Mouse (Mus musculus) adrenal gland, adult 18-20 months (tissue): Measurements from ENCODE around the gene Rpl13a. TPM values are rescaled to one million over a fixed set of nuclear protein-coding genes. Genes with fewer than 3 reads are reported as not detected.
"Not testable (repeated sequence)": the region's sequence is repeated elsewhere in the genome, so short reads cannot be mapped to it uniquely, and the experiment has no call there.

ENCODE experiments used
- DNase-seq, 2 experiments: peaks; one replicate each; pipeline ENCODE4 v3.0.0; 2021 to 2022; ENCODE audit warnings: low spot score in 2 of 2
- total RNA-seq, 2 experiments: library from RNA; stranded (reverse); gene quantifications; 1 replicate in 1 of 2; 2 replicates in 1 of 2; pipeline ENCODE4 v1.2.3; 2021

Rpl13a gene
- total RNA-seq, 2 experiments from 2014 or later = 1,445 to 1,619 TPM

DNA sequence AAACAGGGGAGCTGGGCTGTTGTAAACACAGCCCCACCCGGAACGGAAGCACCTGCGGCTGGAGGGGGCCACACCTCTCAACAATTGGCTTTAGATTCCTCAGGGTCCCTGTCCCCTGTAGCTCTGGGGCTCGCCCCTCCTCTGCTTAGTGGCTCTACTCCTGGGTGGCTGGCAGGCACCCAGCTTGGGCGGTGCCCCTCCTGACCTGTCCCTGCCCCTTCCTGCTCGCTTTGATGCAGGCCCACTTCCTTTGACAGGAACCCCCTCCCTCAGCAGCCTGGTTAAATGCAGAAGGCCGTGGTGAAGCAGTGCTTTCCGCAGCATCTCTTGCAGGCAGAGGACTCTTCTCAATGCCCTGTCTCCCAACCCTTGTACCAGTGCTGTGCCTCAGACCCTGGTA, 7.2 kb downstream of the Rpl13a start:
- DNase-seq = peak in 1 of 2 experiments; percentile 44

DNA sequence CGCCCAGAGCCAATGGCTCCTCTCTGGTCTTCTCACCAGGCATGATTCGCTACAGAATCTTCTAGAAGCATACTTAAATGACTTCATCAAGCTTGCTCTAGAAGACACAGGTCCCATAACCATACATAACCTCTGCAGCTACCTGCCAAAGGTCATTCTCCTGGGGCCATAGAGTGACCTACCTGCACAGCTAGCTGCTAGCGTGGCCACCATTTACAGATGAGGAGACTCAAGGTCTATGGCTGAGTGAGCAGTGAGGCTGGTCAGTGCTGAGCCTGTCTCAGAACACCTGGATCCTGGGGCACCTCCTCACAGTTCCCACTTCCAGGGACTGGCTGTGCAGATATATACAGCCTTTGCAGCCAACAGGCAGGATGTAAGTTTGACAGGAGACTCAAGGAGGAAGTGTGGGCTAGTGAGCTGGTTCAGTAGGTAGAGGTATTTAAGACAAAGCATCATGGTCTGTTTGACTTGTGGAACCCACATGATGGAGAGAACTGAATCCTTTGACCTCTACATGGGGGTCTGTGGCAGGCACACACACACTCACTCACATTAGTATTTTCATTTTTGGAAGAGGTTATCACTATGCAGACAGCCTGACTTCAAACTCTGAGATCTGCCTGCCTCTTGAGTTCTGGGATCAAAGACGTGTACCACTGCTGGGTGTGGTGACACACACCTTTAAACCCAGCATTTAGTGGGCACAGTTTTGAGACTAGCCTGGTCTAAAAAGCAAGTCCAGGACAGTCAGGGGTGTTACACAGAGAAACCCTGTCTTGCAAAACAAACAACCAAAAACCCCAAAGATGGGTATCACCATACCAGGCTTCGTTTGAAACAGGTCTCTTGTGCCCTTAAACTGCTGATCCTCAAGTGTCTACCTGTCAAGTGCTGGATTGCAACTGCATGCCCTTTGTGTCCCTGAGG, 8.5 kb downstream of the Rpl13a start:
- DNase-seq = no peak

DNA sequence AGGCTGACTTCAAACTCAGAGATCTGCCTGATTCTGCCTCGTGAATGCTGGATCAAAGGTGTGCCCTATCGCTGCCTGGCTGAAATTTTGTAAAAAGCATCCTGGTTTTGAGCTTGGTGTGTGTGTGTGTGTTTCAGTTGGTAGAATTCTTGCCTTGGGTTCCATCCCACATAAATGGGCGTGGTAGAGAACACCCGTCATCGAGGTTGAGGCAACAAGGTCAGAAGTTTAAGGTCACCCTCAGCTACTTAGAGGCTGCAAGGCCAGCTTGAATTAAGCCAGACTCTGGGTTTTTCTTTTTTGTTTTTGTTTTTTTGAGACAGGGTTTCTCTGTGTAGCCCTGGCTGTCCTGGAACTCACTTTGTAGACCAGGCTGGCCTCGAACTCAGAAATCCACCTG, 10.2 kb downstream of the Rpl13a start:
- no peak for DNase-seq

DNA sequence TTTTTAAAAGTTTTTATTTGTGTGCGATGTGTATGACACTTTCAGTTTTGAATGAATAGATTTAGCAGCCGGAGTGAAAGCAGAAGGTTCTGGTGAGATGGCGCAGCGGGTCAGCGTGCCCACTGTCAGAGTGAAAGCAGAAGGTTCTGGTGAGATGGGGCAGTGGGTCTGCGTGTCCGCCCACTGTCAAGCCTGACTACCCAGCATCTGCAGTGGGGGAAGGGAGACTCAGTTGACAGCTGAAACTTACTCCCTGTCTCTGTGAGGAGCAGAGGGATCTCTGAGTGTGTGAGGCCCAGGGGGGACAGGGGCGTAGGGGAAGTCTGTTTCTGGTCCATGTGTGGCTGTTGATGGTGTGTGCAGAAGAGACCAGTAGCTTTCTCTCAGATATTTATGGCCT, 11.0 kb downstream of the Rpl13a start:
- no peak for DNase-seq

DNA sequence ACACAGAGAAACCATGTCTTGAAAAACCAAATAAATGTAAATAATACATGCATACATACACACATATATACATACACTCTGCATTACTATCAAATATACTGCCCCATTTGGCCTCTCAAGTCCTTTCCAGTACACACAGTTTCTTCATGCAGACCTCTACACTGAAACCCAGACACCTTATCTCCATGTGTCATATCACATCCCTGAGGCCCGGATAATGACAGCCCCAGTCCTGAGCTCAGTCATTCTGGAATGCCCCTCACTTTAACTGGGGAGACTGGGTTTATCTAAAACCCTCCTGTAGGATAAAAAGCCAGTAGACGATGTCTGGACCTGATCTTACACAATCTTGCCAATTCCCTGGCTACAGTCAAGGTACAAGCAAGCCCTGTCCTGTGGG, 15.1 kb downstream of the Rpl13a start:
- no peak for DNase-seq

DNA sequence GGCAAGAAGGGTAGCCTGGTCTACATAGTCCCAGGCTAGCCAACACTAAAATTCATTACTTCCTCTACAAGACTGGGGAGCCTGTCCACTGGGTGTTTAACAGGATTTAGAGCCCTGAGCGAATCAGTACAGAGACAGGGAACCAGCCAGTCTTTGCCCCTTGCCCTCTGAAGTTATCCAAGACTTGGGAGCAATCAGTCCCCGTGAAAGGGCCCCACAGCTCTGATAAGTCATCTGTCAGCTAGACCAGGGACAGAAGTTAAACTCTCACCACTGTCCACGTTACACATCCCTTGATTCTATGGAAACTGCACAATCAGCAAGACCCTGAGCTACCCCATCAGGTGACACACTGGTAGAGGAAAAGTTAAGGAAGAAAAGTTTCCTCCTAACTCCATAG, 16.0 kb downstream of the Rpl13a start:
- DNase-seq = no peak

DNA sequence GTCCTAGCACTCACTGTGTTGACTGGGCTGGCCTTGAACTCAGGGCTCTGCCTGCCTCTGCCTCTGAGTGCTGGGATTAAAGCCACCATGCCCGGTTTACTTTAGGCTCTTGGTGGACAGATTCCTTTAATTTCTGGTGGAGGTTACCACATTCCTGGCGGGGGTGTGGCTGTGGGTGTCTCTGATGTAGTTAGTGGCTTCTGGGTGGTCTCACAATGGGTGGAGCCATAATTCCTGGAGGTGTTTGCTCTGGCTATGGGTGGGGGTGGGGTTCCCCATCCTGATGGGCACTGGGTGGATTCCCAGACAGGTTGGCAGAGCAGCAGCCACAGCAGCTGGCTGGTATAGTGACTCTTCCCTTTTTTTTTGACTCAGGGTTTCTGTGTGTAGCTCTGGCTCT, 16.6 kb downstream of the Rpl13a start:
- DNase-seq = no peak

DNA sequence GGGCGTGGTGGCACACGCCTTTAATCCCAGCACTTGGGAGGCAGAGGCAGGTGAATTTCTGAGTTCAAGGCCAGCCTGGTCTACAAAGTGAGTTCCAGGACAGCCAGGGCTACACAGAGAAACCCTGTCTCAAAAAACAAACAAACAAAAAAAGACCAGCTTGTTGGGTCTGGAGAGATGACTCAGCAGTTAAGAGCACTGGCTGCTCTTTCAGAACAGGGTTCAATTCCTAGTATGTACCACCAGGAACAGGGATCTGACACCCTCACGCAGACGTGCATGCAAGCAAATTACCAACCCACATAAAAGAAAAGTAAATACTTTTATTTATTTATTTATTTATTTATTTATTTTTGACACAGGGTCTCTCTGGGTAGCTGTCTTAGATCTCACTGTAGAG, 18.5 kb downstream of the Rpl13a start:
- DNase-seq = not testable (repeated sequence)

DNA sequence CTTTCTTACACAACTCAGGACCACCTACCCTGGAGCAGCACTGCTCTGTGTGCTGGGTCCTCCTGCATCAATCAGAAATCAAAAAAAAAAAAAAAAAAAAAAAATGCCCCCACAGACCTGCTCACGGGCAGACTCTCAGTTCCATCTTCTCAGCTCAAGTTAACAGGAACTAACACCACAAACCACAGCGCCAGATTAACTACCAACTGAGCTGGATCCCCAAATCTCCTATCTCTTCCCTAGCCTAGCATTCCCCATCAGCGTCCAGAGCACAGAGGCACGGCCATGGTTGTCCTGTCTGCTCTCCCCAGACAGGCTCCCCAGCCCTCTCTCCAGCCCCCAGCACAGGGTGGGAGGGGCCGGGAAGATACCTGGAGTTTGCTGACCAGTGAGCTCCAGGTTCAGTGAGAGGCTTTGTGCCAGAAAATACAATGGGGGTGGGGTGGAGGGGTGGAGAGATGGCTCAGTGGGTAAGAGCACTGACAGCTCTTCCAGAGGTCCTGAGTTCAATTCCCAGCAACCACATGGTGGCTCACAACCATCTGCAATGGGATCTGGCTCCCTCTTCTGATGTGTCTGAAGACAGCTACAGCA, 21.4 kb downstream of the Rpl13a start:
- no peak for DNase-seq

DNA sequence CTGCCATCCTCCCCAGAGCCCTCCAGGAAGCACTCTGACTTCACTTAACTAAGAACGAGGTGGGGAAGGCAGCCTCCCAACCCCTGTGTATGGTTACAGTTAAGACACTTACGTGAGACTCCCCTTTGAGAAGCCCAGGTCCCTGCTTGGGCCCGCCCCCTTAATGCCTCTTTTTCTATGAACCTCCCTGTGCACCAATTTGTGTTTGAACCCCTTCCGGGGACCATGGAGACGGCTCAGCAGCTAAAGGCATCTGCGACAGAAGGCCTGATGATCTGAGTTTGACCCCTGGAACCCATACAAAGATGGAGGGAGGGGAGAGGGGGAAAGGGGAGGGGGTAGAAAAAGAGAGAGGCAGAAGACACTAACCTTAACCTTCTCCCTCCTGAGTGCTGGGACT, 22.1 kb downstream of the Rpl13a start:
- DNase-seq = no peak

DNA sequence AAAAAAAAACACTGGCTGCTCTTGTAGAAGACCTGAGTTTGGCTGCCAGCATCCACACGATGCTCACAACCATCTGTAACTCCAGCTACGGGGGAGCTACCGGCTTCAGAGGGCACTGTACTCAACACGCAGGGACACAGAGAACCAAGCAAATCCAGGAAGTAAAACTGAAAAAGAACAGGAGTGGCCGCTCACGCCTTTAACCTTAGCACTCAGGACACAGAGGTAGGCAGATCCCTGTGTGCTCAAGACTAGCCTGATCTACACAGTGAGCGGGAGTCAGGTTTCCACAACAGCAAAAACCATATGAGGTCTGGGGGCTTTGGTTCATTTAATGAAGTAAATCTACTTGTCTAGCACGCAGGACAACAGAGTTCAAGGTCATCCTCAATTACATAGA, 23.1 kb downstream of the Rpl13a start:
- no peak for DNase-seq

DNA sequence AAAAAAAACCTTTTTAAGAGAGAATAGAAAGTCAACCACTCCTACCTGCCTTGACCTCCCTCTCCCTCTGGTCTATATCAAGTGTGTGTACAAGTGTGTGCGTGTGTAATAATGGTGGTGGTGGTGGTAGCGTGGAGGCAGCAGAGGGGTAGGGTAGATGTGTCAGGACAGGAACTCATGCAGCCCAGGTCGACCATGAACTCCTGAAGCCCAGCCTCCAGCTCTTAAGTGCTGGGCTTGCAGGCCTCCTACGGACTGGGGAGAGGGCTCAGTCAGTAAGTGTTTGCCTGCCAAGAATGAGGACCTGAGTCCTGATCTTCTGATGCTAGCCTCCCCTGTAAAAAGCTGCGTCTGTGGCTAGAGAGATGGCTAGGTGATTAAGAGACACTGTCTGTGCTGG, 23.6 kb downstream of the Rpl13a start:
- DNase-seq = no peak

DNA sequence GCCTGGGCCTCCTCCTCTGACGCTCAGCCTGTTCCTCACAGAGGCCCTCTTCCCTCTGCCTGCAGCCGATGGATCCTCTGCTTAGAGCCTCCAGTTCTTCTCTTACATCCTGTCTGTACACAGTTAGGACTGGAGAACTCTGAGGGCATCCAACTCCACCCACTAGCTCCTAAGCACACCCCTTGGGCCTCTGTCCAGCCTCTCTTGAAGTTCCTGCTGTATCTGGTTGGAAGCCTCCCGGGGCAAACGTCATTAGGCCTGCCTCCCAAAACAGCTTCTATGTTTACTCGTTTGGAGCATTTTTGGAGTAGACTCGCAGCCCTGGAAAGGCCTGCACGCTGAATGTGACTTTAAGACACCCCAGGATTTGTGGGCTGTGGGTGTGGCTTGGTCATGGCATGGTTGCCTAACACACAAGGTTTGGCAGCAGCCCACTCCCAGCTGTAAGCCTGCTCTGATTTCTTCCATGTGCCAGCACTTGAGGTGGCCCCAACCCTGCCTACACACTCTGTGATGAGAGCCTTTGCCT, 24.8 kb downstream of the Rpl13a start, which contains the start of gene Fcgrt:
Gene Fcgrt (minus strand): TSS at position 200 of the 529 bp plus-strand sequence.
- DNase-seq = peak; percentile 66 to 72

DNA sequence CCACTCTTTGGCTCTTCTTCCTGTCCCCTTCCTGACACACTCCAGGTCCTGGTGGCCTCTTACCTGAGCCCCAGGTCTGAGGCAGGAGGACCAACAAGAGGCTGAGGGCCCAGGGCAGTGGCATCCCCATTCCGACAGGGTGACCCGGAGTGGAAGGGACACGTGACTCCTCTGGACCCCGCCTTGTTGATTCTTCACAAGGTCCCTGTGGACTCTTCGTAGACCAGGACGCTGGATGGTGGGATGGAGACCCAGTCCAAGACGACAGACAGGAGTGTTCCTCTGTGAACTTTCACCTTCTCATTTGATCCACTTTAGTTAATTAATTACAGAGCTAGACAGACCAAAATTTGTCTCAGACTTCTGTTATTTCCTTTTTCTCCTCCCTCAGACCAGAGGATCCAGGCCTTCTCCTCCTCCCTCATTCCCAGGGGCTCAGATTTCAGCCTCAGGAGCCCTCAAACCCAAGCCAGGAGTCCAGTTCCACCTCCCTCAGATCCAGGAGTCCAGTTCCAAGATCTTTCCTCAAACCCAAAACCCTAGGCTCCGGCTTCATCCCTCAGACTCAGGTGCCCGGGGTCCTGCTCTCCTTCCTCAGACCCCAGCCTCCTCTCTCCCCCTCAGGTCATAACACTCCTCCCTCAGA, 25.5 kb downstream of the Rpl13a start:
- no peak for DNase-seq

DNA sequence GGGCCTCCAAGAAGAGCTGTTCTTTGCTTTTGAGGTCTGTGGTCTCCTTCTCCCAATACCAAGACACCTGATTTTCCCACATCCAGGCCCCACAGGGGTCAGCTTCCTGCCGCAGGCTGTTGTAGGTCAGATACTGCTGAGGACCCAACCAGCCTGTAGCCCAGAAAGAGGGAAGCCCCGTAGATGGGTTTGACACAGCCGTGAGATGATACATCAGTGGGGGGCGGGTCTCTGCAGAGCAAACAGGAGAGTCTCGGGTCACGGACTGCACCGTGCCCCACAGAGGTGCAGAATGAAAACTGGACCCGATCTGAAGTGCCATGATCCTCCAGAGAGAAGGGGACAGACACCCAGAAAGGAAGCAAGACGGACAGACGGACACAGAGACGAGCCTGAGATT, 26.1 kb downstream of the Rpl13a start:
- no peak for DNase-seq

DNA sequence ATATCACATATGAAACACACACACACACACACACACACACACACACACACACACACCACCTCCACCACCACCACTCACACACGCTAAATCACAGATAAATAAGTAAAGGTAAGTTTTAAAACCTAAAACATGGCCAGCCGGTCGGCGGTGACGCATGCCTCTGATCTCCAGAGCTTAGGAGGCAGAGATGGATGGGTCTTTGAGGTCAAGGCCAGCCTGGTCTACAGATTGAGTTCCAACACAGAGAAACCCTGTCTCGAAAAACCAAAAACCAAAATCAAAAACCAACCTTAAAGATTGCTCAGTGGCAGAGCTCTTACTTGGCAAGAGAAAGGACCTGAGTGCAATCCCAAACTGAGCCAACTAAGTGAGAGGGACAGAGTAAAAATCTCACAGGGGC, 28.5 kb downstream of the Rpl13a start:
- no peak for DNase-seq

DNA sequence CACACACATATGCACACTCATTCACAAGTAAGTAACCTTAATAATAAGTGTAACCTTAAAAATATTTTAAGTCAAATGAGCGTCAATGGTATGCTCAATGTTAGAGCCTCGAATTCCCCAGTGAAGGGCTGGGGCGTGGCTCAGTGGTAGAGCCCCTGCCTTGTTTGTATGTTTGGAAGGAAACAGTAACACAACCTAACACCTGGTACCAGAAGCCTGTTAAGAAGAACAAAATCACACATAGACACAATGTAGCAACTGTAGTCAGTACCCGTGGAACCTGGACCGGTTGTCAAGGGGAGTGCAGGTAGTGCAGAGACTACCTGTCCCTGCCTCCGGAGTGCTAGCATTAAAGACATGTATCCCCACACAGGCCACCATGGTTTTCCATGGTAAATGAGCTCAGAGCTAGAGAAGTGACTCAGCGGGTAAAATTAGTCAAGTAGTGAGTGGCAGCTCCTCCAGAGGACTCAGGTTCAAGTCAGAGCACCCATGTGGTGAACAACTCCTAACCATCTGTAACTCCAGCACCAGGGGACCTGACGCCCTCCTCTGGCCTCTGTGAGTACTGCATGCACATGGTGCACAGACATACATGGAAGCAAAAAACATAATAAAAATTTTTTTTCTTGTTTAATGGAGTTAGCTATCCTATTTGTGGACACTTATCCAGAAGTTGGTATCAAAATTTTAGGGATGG, 29.9 kb downstream of the Rpl13a start:
- DNase-seq = no peak

DNA sequence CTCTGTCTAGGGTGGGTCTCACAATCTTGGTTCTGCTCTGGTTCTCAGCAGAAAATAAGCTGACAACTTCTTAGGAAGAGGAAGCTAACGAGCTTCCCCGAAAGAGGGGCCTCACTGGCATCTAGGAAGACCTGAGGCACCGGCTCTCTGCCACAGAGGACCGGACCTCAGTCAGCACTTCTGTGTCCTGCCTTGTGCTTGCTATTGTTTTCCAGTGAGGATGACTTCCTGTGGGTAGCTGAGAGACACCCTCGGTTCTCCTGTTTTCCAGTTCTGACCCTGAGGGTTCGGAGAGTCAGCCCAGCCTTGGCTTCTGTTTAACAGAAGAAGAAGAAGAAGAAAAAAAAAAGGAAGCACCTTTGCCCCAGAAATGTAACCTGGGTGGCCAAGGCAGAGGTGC, 31.1 kb downstream of the Rpl13a start:
- DNase-seq = no peak

DNA sequence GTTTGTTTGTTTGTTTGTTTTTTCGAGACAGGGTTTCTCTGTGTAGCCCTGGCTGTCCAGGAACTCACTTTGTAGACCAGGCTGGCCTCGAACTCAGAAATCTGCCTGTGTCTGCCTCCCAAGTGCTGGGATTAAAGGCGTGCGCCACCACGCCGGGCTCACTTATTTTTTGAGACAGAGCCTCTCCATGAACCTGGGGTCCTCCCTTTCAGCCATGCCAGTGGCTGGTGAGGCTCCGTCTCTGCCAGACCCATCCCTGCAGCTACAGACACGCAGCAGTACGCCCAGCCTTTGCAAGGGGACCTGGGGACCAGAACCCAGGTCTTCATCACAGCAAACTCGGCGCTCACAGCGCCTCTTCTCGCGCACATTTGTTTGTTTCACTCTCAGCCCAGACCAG, 32.6 kb downstream of the Rpl13a start:
- DNase-seq = not testable (repeated sequence)

DNA sequence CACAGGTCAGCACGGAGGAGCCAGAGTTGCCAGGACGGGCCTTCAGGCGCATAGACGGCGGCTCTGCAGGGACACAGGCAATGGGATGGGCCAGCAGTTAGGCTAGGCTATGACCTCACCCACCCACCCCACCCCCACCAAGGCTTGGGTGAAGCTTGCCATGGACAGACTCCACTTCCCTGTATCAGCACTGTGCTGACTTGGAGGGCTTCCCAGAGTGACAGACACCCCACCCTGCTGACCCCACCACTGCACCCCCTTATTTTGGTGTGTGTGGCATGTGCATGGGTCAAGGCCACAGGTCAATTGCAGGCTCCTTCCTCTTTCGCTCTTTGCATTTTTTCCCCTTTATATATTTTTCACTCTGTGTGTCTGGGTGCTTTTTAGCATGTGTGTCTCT, 33.2 kb downstream of the Rpl13a start:
- DNase-seq = no peak

DNA sequence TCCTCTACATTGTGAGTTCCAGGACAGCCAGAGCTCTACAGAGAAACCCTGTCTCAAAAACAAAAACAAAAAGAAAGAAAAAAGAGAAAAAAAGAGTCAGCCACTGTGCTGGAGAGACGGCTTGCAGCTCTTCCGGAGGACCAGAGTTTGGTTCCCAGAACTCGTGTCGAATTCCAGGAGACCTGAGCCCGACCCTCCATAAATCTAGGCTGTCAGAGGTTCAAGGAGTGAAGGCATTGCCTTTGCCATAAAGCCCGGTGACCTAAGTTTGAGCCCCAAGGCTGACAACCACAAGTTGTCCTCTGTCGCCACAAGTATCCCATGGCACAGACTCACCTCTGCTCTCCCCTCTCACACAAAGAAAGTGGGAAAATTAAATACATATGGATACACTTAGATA, 34.4 kb downstream of the Rpl13a start:
- no peak for DNase-seq
